Mouse (Mus musculus) liver, adult 2 months (tissue): ENCODE data around the gene Esrra.

Source experiments
- CTCF ChIP-seq: fragments of 200-500 bp; IDR thresholded peaks from 2 replicates; pipeline ENCODE4 v1.5.1; 2011; ENCODE audit warnings: low read depth, low read length, control low read depth
- POLR2A ChIP-seq: fragments of 200-500 bp; IDR thresholded peaks from 2 replicates; pipeline ENCODE4 v1.6.1; 2011; ENCODE audit warnings: low read length, control low read depth; ENCODE audit not compliant: insufficient read depth; ENCODE audit errors: extremely low read depth

GRCm38 (mm10) chr19:6877965-6878364 lies 43.6 kb downstream of the Esrra start:
- no peak for TF ChIP-seq CTCF
- TF ChIP-seq POLR2A: no peak
